Comparison of ENCODE assay signal across 21 mouse cellular contexts in the genomic region with DNA sequence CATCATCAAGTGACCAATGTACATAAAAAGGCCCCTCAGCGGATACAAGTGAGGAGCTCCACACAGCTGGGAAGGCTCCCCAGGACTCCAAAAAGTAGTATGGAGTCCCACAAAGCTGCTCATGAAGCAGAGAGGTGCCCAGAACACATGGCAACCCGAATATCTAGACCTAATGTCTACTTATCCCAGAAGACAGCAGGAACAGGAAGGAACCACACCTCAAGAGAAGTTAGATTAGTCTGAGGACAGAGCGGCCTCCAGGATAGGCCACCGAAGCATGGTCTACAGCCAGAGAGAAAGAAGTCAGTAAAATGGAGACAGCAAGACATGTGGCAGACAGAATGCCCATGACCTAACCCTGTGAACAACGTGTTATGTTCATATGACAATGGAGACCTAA. TPM values are rescaled to one million over a fixed set of nuclear protein-coding genes. Genes with fewer than 3 reads are reported as not detected.
A peak's percentile ranks its signal among the peaks of the same experiment; 100 is the strongest.
DNase-seq lines count a peak whose midpoint lies in the region; ATAC-seq and TF ChIP-seq lines count a peak whose summit lies in the region.
"Had no signal": no experiment of that assay in that cellular context is flagged by ENCODE, and none has a peak within 500 bp of the region (broad histone marks: within the 10 kb centered on the region; RNA-seq: fewer than 3 reads in every experiment).

No protein-coding gene starts in this region.

- TF ChIP-seq EP300 in MEL (IDR thresholded peaks at IDR 0.05; ENCODE audit: low read depth in 1 of 2, low read length in 2 of 2) = peak in 1 of 2 experiments; percentile 61; a peak in 2 of 4 replicates

- peaks cover 10 to 25% of the 10 kb centered on the region in 2 experiments for H3K4me1 ChIP-seq in MEL (ENCODE audit: control insufficient read depth in 1 of 2, insufficient read depth in 2 of 2, low read length in 2 of 2)
- H3K4me1 ChIP-seq: embryonic facial prominence, embryonic 13.5 days; embryonic facial prominence, embryonic 15.5 days; forebrain, embryonic 10.5 days; forebrain, embryonic 12.5 days had no signal

- no peak overlapping the region for H3K4me3 ChIP-seq in layer of hippocampus, adult 2 months
- no peak overlapping the region for H3K4me3 ChIP-seq in MEL (ENCODE audit: control insufficient read depth in 1 of 2, insufficient read depth in 1 of 2, low read depth in 2 of 2, low read length in 2 of 2)
- H3K4me3 ChIP-seq: embryonic facial prominence, embryonic 13.5 days; embryonic facial prominence, embryonic 15.5 days; erythroblast, embryonic 14.5 days; forebrain, embryonic 10.5 days; forebrain, embryonic 12.5 days had no signal

- peaks cover 15 to 19% of the 10 kb centered on the region in 2 experiments for H3K36me3 ChIP-seq in MEL (ENCODE audit: control insufficient read depth in 1 of 2, insufficient read depth in 2 of 2, low read length in 2 of 2)

- ATAC-seq in inflammation-experienced regulatory T-cells, adult 6 months = no peak
- ATAC-seq: forebrain, embryonic 14.5 days; forebrain, embryonic 16.5 days had no signal

- H3K79me2 ChIP-seq in MEL (ENCODE audit: control insufficient read depth, insufficient read depth, low read length, poor library complexity) = no peaks in the 10 kb centered on the region

- H3K27ac ChIP-seq in layer of hippocampus, adult 2 months = peak overlapping the region; percentile 66; the same call in 1 of the 2 replicates
- peak overlapping the region; percentile 40 for H3K27ac ChIP-seq in MEL (ENCODE audit: control insufficient read depth, low read depth, low read length)
- H3K27ac ChIP-seq: embryonic facial prominence, embryonic 13.5 days; embryonic facial prominence, embryonic 15.5 days; forebrain, embryonic 10.5 days; forebrain, embryonic 12.5 days had no signal

- no peaks in the 10 kb centered on the region for H3K27me3 ChIP-seq in MEL (ENCODE audit: control insufficient read depth in 1 of 2, insufficient read depth in 2 of 2, low read length in 2 of 2)
- H3K27me3 ChIP-seq: embryonic facial prominence, embryonic 13.5 days; embryonic facial prominence, embryonic 15.5 days; forebrain, embryonic 12.5 days had no signal

- peak in 1 of 2 experiments; percentile 24; a peak in 1 of 4 replicates for TF ChIP-seq POLR2A in MEL (IDR thresholded peaks at IDR 0.05; ENCODE audit: control insufficient read depth in 1 of 2, insufficient read depth in 1 of 2, low read depth in 1 of 2, low read length in 2 of 2, poor library complexity in 1 of 2)

- peak overlapping the region; percentile 9; the same call in 1 of the 2 replicates for H3K9ac ChIP-seq in MEL (ENCODE audit: control insufficient read depth, low read depth, low read length, poor library complexity, severe bottlenecking)
- H3K9ac ChIP-seq: embryonic facial prominence, embryonic 13.5 days; embryonic facial prominence, embryonic 15.5 days; forebrain, embryonic 12.5 days had no signal

- TF ChIP-seq CTCF in layer of hippocampus, adult 2 months (conservative IDR thresholded peaks at IDR 0.05) = no peak
- TF ChIP-seq CTCF in MEL (IDR thresholded peaks at IDR 0.05 in 2 of 3, conservative IDR thresholded peaks at IDR 0.05 in 1 of 3; ENCODE audit: control insufficient read depth in 1 of 3, insufficient read depth in 1 of 3, low read depth in 2 of 3, low read length in 3 of 3, poor library complexity in 1 of 3, severe bottlenecking in 1 of 3) = no peak

- DNase-seq in layer of hippocampus, adult 2 months (ENCODE audit: low spot score in 2 of 2) = no peak
- no peak for DNase-seq in layer of hippocampus, adult 18-20 months (ENCODE audit: low spot score in 2 of 2)
- DNase-seq in MEL (ENCODE audit: low read depth, low spot score) = peak; percentile 55
- peak; percentile 46 for DNase-seq in MEL-GATA-1-ER (ENCODE audit: extremely low read depth, low read depth)
- DNase-seq: adrenal gland, adult 2 months; adrenal gland, postnatal 10 days; adrenal gland, postnatal 25 days; cerebellum, adult 11 months; cerebellum, adult 18-20 months; cerebellum, adult 8-10 months; cerebellum, postnatal 14 days; cerebellum, postnatal 36 days; embryo, embryonic 11 days had no signal

- H3K9me3 ChIP-seq in MEL (replicated peaks; ENCODE audit: insufficient read depth, low read length) = no peaks in the 10 kb centered on the region
- H3K9me3 ChIP-seq: embryonic facial prominence, embryonic 13.5 days; embryonic facial prominence, embryonic 15.5 days; forebrain, embryonic 10.5 days; forebrain, embryonic 12.5 days had no signal

- TF ChIP-seq RAD21 in MEL (IDR thresholded peaks at IDR 0.05; ENCODE audit: low read depth, low read length) = no peak

TF ChIP-seq in MEL, 35 proteins besides CTCF, POLR2A, EP300 and RAD21:
- TF ChIP-seq MAX (IDR thresholded peaks at IDR 0.05; ENCODE audit: low read length) = peak; percentile 57; the same call in 1 of the 2 replicates
- peak; percentile 31 for TF ChIP-seq GATA1 (IDR thresholded peaks at IDR 0.05; ENCODE audit: low read depth, low read length)
- TF ChIP-seq MYC (IDR thresholded peaks at IDR 0.05; ENCODE audit: low read depth, low read length) = peak; percentile 75
- no peak for TF ChIP-seq MXI1 (IDR thresholded peaks at IDR 0.05; ENCODE audit: low read depth, low read length)
- TF ChIP-seq TAL1 (IDR thresholded peaks at IDR 0.05; ENCODE audit: low read length) = peak; percentile 10; the same call in 1 of the 2 replicates
- no peak for TF ChIP-seq JUND (IDR thresholded peaks at IDR 0.05; ENCODE audit: low read depth, low read length)

RNA-seq across cellular contexts. Expression of a gene that starts 20.2 kb away (rescaled TPM):
- 10 to 100 TPM; 41.9 to 42.1 TPM for total RNA-seq in layer of hippocampus, adult 2 months (2021)
- total RNA-seq in layer of hippocampus, adult 18-20 months (2021) = 10 to 100 TPM; 47.1 to 48.7 TPM
- total RNA-seq in MEL (2012; rRNA removed) = 13.2 and 16.4 TPM in 2 replicates
- polyA plus RNA-seq in MEL (2012; ENCODE audit: insufficient read depth in 1 of 2, insufficient read length in 2 of 2, low read depth in 1 of 2, low replicate concordance in 2 of 2, missing spikeins in 1 of 2) = 10 to 100 TPM in 1 of 2 experiments, not detected in 1; 23.3 TPM
- 1 to 10 TPM in 2 of 3 experiments, under 1 TPM in 1; 0.40 to 2.4 (median 1.3) TPM for polyA plus RNA-seq in inflammation-experienced regulatory T-cells, adult 6 months (2017; shearing (Covaris generic))

RNA-seq across cellular contexts. Expression of a gene that starts 25.0 kb away (rescaled TPM):
- total RNA-seq in layer of hippocampus, adult 2 months (2021) = 10 to 100 TPM; 48.8 to 50.1 TPM
- 10 to 100 TPM; 42.5 to 44.2 TPM for total RNA-seq in layer of hippocampus, adult 18-20 months (2021)
- 31.4 and 36.8 TPM in 2 replicates for total RNA-seq in MEL (2012; rRNA removed)
- 10 to 100 TPM in 1 of 2 experiments, not detected in 1; 49.6 TPM for polyA plus RNA-seq in MEL (2012; ENCODE audit: insufficient read depth in 1 of 2, insufficient read length in 2 of 2, low read depth in 1 of 2, low replicate concordance in 2 of 2, missing spikeins in 1 of 2)
- 10 to 100 TPM in 1 of 3 experiments, 1 to 10 TPM in 2; 3.9 to 12.4 (median 6.9) TPM for polyA plus RNA-seq in inflammation-experienced regulatory T-cells, adult 6 months (2017; shearing (Covaris generic))

Comparison
In these comparisons a context has a peak if more than half of its experiments do, and no peak if none do; other contexts are left out.
1. DNase-seq: peak in MEL (single experiment) and MEL-GATA-1-ER (single experiment); none in layer of hippocampus, adult 2 months (0 of 2) and layer of hippocampus, adult 18-20 months (0 of 2).